Mouse (Mus musculus) small intestine, adult 2 months (tissue): Measurements from ENCODE around the gene Mcoln2. TPM values are rescaled to one million over a fixed set of nuclear protein-coding genes. Genes with fewer than 3 reads are reported as not detected.

Experiments used
- H3K27ac ChIP-seq: fragments of 200-500 bp; 2 replicates; pipeline ENCODE4 v1.5.1; 2012; ENCODE audit warnings: low read depth, low read length, control low read depth, inconsistent platforms; ENCODE audit not compliant: insufficient read depth
- H3K27me3 ChIP-seq: fragments of 200-500 bp; 2 replicates; pipeline ENCODE4 v1.6.1; 2012; ENCODE audit warnings: mild to moderate bottlenecking, moderate library complexity, low read length, inconsistent platforms; ENCODE audit not compliant: control insufficient read depth, insufficient read depth
- H3K36me3 ChIP-seq: fragments of 200-500 bp; 2 replicates; pipeline ENCODE4 v1.6.1; 2012; ENCODE audit warnings: mild to moderate bottlenecking, low read length, control low read depth, inconsistent platforms; ENCODE audit not compliant: control insufficient read depth, insufficient read depth
- H3K4me1 ChIP-seq: fragments of 200-500 bp; 2 replicates; pipeline ENCODE4 v1.6.1; 2012; ENCODE audit warnings: low read length, inconsistent platforms, mixed read lengths; ENCODE audit not compliant: control insufficient read depth, insufficient read depth, insufficient read length
- H3K4me3 ChIP-seq: fragments of 200-500 bp; 2 replicates; pipeline ENCODE4 v1.5.1; 2012; ENCODE audit warnings: low read depth, mild to moderate bottlenecking, control low read depth, inconsistent platforms, low read length, moderate library complexity
- CTCF ChIP-seq: fragments of 200-500 bp; IDR thresholded peaks from 2 replicates; pipeline ENCODE4 v1.5.1; 2012; ENCODE audit warnings: low read depth, mild to moderate bottlenecking, control low read depth, inconsistent platforms, low read length, moderate library complexity, mixed read lengths; ENCODE audit not compliant: insufficient replicate concordance, insufficient read length; ENCODE audit errors: extremely low read depth
- POLR2A ChIP-seq: fragments of 200-500 bp; IDR thresholded peaks from 2 replicates; pipeline ENCODE4 v1.6.1; 2012; ENCODE audit warnings: low read depth, mild to moderate bottlenecking, control low read depth, inconsistent platforms, low read length, moderate library complexity
- WGBS: fragments of 180-500 bp; shearing (Covaris S2); methylation state at CpG from one replicate; pipeline ENCODE4 v1.1.7; 2018; 5-methylcytosine and 5-hydroxymethylcytosine counted together
- polyA plus RNA-seq: library from polyadenylated mRNA; depleted of rRNA; stranded (reverse); fragments of >200 nt; gene quantifications from 2 replicates; pipeline ENCODE4 v1.2.3, GENCODE M21; 2012

Gene Mcoln2
- polyA plus RNA-seq, 1 experiment: 5.1 TPM

DNA sequence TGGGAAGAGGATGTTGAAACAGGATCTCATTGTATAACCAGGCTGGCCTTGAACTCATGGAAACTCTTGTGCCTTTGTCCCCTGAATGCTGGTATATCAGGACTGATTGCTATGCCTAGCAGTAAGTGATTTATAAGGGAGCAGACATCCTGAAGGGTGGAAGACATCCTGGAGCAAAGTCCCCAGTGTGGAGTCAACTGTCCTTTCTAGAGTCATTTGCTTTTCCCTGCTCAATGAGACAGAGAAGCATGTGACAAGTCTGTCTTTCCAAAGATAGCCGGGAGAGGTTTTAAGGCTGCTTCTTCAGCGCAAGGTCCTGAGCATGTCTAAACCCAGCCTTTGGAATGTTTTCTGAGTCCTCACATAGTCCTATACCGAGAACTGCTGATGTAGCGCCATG is 19.7 kb downstream of the Mcoln2 start:
- Histone ChIP-seq H3K36me3 (peaks cover 30% of the 10 kb centered on the region), H3K4me1 (peaks cover 5% of the 10 kb centered on the region; the same call in 1 of the 2 replicates), H3K27ac (peak overlapping the region; percentile 19; the same call in 1 of the 2 replicates), H3K4me3 (no peak overlapping the region), H3K27me3 (no peaks in the 10 kb centered on the region)
- TF ChIP-seq POLR2A (no peak), CTCF (no peak)
- WGBS: 90% methylated on average over 4 of the region's 4 CpGs

DNA sequence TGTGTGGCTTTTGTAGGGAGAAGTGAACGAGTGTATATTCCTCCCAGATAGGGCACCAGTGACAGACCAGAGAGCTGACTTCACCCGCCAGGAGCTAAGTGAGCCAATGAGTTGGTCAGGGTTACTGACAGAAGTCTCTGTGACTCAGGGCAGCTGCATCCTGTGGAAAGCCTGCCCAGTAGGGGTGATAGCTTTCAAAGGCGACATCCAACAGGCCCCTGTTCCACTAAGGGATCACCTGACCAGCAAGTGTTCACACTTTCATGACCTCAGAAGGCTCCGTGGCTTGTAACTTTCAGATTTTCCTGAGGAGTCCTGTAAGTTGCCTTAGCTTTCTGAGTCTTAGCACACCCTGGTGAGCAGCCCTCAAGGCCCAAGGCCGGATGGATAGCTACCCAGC is 23.4 kb downstream of the Mcoln2 start:
- no peak for TF ChIP-seq POLR2A
- TF ChIP-seq CTCF: no peak
- 87% methylated on average over 5 of the region's 5 CpGs for WGBS
- peaks cover 32% of the 10 kb centered on the region for H3K36me3 ChIP-seq
- H3K4me3 ChIP-seq: no peak overlapping the region
- H3K27me3 ChIP-seq: no peaks in the 10 kb centered on the region
- peaks cover 4% of the 10 kb centered on the region; the same call in 1 of the 2 replicates for H3K4me1 ChIP-seq
- H3K27ac ChIP-seq: no peak overlapping the region

DNA sequence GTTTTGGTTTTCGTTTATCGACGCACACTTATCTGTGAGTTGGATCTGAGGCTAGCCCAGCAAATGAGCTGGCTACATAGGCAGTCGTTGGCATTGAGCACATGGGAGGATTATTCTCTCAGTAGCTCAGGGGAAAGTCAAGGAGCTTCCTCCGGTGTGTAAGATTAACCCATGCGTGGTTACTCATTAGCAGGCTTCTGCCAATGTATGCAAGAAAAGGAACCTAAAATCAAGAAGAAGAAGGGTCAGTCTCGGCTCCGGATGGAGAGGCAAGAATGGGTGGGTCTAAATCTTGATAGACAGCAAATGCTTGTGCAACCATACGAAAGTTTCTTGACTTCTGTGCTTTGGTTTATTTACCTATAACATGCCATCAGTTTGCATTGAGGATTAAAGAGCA is 24.6 kb downstream of the Mcoln2 start:
- Histone ChIP-seq H3K27me3 (no peaks in the 10 kb centered on the region), H3K4me3 (no peak overlapping the region), H3K27ac (no peak overlapping the region), H3K36me3 (peaks cover 32% of the 10 kb centered on the region), H3K4me1 (no peaks in the 10 kb centered on the region; the same call in 1 of the 2 replicates)
- TF ChIP-seq POLR2A (no peak), CTCF (no peak)
- 78% methylated on average over 9 of the region's 9 CpGs for WGBS

DNA sequence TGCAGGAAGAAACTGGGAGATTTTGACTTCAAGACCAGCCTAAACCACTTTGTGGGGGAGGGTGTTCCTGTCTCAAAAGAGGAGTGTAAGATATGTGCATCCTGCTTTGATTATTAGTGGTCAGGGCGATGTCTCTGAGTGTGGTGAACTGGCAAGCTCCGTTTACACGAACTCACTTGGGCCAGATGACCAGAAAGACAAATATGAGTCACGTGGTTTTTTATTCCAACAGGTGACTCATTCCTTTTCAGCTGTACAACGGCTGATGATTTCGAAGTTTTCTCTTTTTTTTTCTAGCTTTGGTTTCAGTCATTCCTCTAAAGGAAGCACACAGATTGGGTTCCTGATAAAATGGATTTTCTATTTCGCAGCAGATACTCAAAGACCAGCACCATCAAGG is 27.7 kb downstream of the Mcoln2 start:
- TF ChIP-seq CTCF (no peak), POLR2A (no peak)
- H3K36me3 ChIP-seq: peaks cover 35% of the 10 kb centered on the region
- no peak overlapping the region for H3K27ac ChIP-seq
- H3K4me1 ChIP-seq: no peaks in the 10 kb centered on the region
- WGBS: 54% methylated on average over 7 of the region's 7 CpGs
- no peak overlapping the region for H3K4me3 ChIP-seq
- no peaks in the 10 kb centered on the region for H3K27me3 ChIP-seq

DNA sequence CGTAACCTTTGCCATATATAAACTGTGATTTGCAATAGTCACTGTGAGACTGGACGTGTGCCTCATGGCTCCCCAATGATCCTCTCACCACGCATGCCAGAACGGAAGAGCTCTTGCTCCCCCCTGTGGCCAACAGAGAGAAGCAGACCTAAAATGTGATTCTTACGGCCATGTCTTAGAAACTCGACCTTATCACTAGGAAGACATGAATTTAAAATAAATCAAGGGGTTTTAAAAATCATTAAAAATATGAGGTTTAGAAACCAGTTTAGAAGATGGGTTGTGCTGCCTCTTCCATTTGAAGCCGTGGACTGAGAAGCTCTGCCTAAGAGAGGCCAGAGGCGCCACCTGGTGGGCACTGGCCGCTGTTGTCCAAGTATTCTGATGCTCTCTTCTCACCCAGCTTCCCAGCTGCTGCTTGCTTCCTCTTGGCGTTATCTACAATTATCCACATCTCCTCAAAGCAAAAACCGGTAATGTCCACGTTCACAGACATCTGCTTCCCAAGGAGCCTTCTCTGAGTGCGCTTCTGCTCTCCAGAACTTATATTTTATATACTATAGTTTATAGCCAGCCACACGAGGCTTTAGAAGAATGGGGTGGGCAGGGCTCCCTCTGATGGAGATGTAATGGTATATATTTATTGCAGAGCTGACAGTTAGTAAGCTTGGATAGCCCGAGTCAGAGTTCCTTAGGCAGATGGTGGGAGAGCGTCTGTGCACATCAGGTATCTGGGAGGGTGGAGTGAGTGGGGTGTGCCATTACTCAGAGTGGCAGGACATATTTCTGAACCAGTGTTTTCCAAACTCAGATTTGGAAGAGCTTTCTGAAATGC is 28.3 kb downstream of the Mcoln2 start:
- WGBS: 16% methylated on average over 16 of the region's 16 CpGs
- Histone ChIP-seq H3K36me3 (peaks cover 30% of the 10 kb centered on the region), H3K4me3 (no peak overlapping the region)

DNA sequence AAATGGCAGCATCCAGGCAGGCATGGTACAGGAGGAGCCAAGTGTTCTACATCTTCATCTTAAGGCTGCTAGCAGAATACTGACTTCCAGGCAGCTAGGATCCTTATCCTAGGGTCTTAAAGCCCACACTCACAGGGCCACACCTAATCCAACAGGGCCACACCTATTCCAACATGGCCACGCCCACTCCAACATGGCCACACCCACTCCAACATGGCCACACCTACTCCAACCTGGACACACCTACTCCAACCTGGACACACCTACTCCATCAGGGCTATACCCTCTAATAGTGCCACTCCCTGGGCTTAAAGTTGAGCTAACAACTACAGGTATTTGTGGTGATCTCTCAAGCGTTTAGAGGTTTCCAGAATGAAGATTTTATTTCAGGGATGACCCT is 30.7 kb downstream of the Mcoln2 start:
- TF ChIP-seq POLR2A (no peak), CTCF (no peak)
- Histone ChIP-seq H3K27me3 (no peaks in the 10 kb centered on the region), H3K4me1 (no peaks in the 10 kb centered on the region), H3K4me3 (no peak overlapping the region), H3K27ac (no peak overlapping the region), H3K36me3 (peaks cover 26% of the 10 kb centered on the region)
- 43% methylated on average over 2 of the region's 2 CpGs for WGBS

More for the DNA sequence above, 28.3 kb downstream of the Mcoln2 start:
- no peaks in the 10 kb centered on the region for H3K27me3 ChIP-seq
- no peak overlapping the region for H3K27ac ChIP-seq
- H3K4me1 ChIP-seq: no peaks in the 10 kb centered on the region
- no peak for TF ChIP-seq POLR2A
- TF ChIP-seq CTCF: peak; percentile 99

DNA sequence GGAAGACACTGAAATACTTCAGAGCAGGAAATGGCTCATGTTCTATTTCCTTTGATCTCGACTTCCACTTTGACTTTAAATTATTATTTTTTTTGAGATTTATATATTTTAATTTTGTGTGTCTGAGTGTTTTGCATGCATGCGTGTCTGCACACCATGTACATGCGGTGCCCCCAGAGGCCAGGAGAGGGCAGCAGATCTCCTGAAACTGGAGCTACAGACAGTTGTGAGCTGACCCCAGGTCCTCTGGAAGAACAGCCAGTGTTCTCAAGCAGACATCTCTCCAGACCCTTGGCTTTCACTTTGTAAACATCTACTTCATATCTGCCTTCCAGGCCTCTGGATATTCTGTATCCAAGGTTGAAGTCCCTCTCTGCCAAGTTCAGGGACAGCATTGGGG is 31.4 kb downstream of the Mcoln2 start:
- Histone ChIP-seq H3K4me3 (no peak overlapping the region), H3K36me3 (peaks cover 26% of the 10 kb centered on the region), H3K4me1 (no peaks in the 10 kb centered on the region), H3K27me3 (no peaks in the 10 kb centered on the region), H3K27ac (no peak overlapping the region)
- peak; percentile 65; the same call in 1 of the 2 replicates for TF ChIP-seq CTCF
- TF ChIP-seq POLR2A: no peak
- WGBS: 59% methylated on average over 3 of the region's 3 CpGs
